Mouse (Mus musculus): ENCODE data around the gene 6430571L13Rik. TPM values are rescaled to one million over a fixed set of nuclear protein-coding genes. Genes with fewer than 3 reads are reported as not detected.
A peak's percentile ranks its signal among the peaks of the same experiment; 100 is the strongest.

The 6430571L13Rik gene
- polyA plus RNA-seq, 1 experiment from 2014 or later = 11.2 TPM

DNA sequence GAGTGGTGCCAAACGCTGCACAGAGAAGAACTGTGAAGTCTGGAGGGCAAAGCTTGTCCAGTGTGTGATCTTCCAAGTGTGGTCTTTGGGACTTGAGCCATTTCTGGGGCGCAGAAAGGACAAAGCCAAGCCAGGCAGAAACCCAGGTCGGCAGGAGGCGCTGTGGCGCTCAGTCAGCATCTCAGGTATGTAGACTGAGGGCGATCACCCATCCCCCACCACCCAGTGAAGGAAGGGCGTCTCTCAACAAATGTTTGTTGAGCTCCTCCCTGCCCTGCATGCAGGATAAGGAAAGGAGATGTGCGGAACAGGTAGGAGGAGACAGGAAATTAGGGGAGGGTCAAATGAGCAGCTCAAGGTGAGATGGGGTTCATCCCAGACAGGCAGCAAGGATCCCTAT lies 34.2 kb downstream of the 6430571L13Rik start:
- Histone ChIP-seq H3K36me3 (ENCODE audit: control insufficient read depth, insufficient read depth, low read length) (no peaks in the 10 kb centered on the region), H3K9ac (ENCODE audit: low read depth, low read length) (no peak overlapping the region), H3K9me3 (replicated peaks; ENCODE audit: control insufficient read depth, low read length, poor library complexity, severe bottlenecking) (no peaks in the 10 kb centered on the region), H3K4me1 (ENCODE audit: control insufficient read depth, insufficient read depth, low read length) (peaks cover 13% of the 10 kb centered on the region), H3K27ac (ENCODE audit: low read length) (no peak overlapping the region), H3K27me3 (ENCODE audit: control insufficient read depth, insufficient read depth, low read depth, low read length) (no peaks in the 10 kb centered on the region; the same call in 1 of the 2 replicates), H3K4me3 (ENCODE audit: low read depth, low read length) (no peak overlapping the region), H3K4me2 (ENCODE audit: low read length) (no peak overlapping the region)
- no peak for ATAC-seq
- 6% methylated on average over 8 of the region's 8 CpGs for WGBS

DNA sequence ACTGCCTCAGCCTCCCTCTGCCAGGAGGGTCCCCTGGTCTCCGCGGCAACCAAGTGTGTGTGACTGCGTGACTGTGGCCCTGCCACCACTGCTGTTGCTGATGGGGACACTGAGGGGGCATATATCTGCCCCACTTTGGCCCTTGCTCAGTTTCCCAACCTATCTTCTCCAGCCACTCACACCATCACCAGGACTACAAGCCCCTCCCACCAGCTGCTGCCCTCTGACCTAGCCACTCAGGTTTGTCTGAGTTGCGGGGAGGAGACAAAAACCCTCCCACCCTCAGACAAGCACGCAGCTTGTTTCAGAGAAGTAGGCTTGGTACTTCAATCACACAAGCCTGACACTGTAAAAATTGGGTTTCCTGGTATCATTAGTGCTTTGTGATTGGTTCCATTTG lies 35.0 kb downstream of the 6430571L13Rik start:
- H3K4me3 ChIP-seq (ENCODE audit: low read depth, low read length) = no peak overlapping the region
- no peak overlapping the region for H3K9ac ChIP-seq (ENCODE audit: low read depth, low read length)
- 11% methylated on average over 5 of the region's 5 CpGs for WGBS

DNA sequence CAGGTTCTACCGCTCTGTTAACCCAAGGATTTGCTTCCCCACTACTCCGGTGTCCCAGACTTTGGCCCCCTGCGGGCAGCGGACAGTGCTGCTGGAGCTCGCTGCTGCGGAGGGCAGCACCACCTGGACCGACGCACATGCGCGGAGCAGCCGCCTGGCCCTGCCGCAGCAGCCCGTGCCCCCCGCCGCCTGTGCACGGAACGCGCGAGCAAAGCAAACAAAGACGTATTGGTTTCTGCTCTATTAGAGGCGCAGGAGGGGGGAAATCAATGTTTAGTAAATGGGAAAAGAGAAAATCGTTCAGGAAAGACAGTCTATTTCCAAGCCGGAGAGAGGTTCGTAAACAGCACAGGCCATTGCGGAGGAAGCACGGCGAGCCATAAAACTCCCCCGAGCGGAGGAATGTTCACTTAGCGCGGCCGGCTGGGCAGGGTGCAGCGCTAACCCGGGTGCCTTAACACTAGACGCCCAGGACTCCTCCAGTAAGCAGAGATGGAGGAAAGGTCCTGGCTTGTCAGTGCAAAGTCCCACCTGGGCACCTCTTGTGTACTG lies 37.6 kb downstream of the 6430571L13Rik start:
- Histone ChIP-seq H3K9ac (ENCODE audit: low read depth, low read length) (peak overlapping the region; percentile 65), H3K9me3 (replicated peaks; ENCODE audit: control insufficient read depth, low read length, poor library complexity, severe bottlenecking) (no peaks in the 10 kb centered on the region), H3K27me3 (ENCODE audit: control insufficient read depth, insufficient read depth, low read depth, low read length) (peaks cover 3% of the 10 kb centered on the region; the same call in 1 of the 2 replicates), H3K4me2 (ENCODE audit: low read length) (peak overlapping the region; percentile 71), H3K4me1 (ENCODE audit: control insufficient read depth, insufficient read depth, low read length) (peaks cover 13% of the 10 kb centered on the region), H3K4me3 (ENCODE audit: low read depth, low read length) (peak overlapping the region; percentile 40), H3K36me3 (ENCODE audit: control insufficient read depth, insufficient read depth, low read length) (no peaks in the 10 kb centered on the region), H3K27ac (ENCODE audit: low read length) (peak overlapping the region; percentile 79)
- ATAC-seq = peak; percentile 75; the same call in 1 of the 2 replicates
- WGBS = 0% methylated on average over 35 of the region's 35 CpGs

More for the DNA sequence above, 35.0 kb downstream of the 6430571L13Rik start:
- no peak overlapping the region for H3K4me2 ChIP-seq (ENCODE audit: low read length)
- no peaks in the 10 kb centered on the region; the same call in 1 of the 2 replicates for H3K27me3 ChIP-seq (ENCODE audit: control insufficient read depth, insufficient read depth, low read depth, low read length)
- ATAC-seq = no peak
- peaks cover 9% of the 10 kb centered on the region for H3K4me1 ChIP-seq (ENCODE audit: control insufficient read depth, insufficient read depth, low read length)
- no peaks in the 10 kb centered on the region for H3K9me3 ChIP-seq (replicated peaks; ENCODE audit: control insufficient read depth, low read length, poor library complexity, severe bottlenecking)
- H3K36me3 ChIP-seq (ENCODE audit: control insufficient read depth, insufficient read depth, low read length) = no peaks in the 10 kb centered on the region
- no peak overlapping the region for H3K27ac ChIP-seq (ENCODE audit: low read length)

DNA sequence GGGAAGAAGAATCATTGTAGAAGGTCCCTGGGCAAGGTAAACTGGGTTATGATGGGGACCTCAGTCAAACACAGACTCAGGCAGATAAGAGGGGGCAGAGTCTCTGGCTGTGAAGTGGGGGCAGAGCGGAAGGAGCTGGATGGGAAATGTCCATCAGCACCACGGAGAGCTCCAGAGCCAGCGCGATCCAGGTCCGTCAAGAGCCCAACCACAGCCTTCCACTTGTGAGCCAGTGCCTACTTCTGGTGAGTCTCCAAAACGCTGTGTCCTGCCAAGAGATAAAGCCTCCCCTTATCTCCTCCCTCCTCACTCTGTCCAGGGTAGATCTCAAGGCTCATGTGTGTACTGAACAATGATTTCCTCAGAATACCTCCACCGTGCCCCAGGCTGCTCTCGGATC lies 41.3 kb downstream of the 6430571L13Rik start:
- ATAC-seq = no peak

DNA sequence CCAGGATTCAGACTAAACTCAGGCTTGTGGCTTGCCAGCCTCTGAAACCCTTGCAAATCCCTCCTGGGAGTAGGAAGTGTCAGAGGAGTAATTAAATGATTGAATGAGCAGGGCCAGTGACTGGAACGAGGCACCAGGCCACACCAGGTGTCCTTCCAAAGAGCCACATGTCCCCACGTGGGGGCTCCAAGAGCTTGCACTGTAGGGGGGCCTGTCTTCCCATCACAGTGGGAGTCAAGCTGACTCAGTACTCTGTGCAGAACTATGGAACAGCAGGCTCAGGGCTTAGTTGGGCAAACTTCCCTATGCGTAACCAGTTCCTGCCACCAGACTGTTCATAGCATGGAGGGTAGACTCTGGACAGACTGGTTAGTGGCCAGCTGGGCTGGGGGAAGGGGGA lies 44.0 kb downstream of the 6430571L13Rik start:
- Histone ChIP-seq H3K9me3 (replicated peaks; ENCODE audit: control insufficient read depth, low read length, poor library complexity, severe bottlenecking) (no peaks in the 10 kb centered on the region), H3K4me3 (ENCODE audit: low read depth, low read length) (no peak overlapping the region), H3K27ac (ENCODE audit: low read length) (no peak overlapping the region), H3K36me3 (ENCODE audit: control insufficient read depth, insufficient read depth, low read length) (no peaks in the 10 kb centered on the region), H3K4me1 (ENCODE audit: control insufficient read depth, insufficient read depth, low read length) (peaks cover 4% of the 10 kb centered on the region; the same call in 1 of the 2 replicates), H3K9ac (ENCODE audit: low read depth, low read length) (no peak overlapping the region), H3K4me2 (ENCODE audit: low read length) (no peak overlapping the region), H3K27me3 (ENCODE audit: control insufficient read depth, insufficient read depth, low read depth, low read length) (peaks cover 6% of the 10 kb centered on the region)
- WGBS = 25% methylated on average over 3 of the region's 3 CpGs
- no peak for ATAC-seq

More for the DNA sequence above, 41.3 kb downstream of the 6430571L13Rik start:
- Histone ChIP-seq H3K27ac (ENCODE audit: low read length) (no peak overlapping the region), H3K9me3 (replicated peaks; ENCODE audit: control insufficient read depth, low read length, poor library complexity, severe bottlenecking) (no peaks in the 10 kb centered on the region), H3K4me1 (ENCODE audit: control insufficient read depth, insufficient read depth, low read length) (peaks cover 13% of the 10 kb centered on the region), H3K27me3 (ENCODE audit: control insufficient read depth, insufficient read depth, low read depth, low read length) (peaks cover 6% of the 10 kb centered on the region; the same call in 1 of the 2 replicates), H3K36me3 (ENCODE audit: control insufficient read depth, insufficient read depth, low read length) (no peaks in the 10 kb centered on the region), H3K9ac (ENCODE audit: low read depth, low read length) (no peak overlapping the region), H3K4me2 (ENCODE audit: low read length) (no peak overlapping the region), H3K4me3 (ENCODE audit: low read depth, low read length) (no peak overlapping the region)
- WGBS = 14% methylated on average over 8 of the region's 8 CpGs

DNA sequence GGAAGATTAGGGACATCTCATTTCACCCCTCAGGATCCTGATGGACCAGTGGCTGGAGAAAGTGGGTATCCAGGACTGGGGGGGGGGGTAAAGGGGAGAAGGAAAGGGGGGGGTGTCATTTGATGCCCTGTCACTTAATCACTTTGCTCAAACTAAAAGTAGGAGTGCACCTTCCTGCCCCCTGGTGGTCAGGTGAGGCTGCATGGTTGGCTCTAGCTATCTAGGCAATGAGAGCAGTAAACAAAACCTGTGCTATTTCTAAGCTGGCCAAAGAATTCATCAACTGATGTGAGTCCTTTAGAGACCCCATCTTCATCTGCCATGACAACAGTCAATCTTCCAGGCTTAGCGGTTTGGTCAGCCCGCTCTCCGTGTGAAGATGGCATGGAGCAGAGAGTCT lies 46.3 kb downstream of the 6430571L13Rik start:
- 57% methylated on average over 3 of the region's 3 CpGs for WGBS
- ATAC-seq = no peak
- no peaks in the 10 kb centered on the region for H3K9me3 ChIP-seq (replicated peaks; ENCODE audit: control insufficient read depth, low read length, poor library complexity, severe bottlenecking)
- no peak overlapping the region for H3K4me2 ChIP-seq (ENCODE audit: low read length)
- H3K27me3 ChIP-seq (ENCODE audit: control insufficient read depth, insufficient read depth, low read depth, low read length) = peaks cover 4% of the 10 kb centered on the region
- no peak overlapping the region for H3K27ac ChIP-seq (ENCODE audit: low read length)
- no peaks in the 10 kb centered on the region for H3K36me3 ChIP-seq (ENCODE audit: control insufficient read depth, insufficient read depth, low read length)
- H3K9ac ChIP-seq (ENCODE audit: low read depth, low read length) = no peak overlapping the region
- peaks cover 5% of the 10 kb centered on the region; the same call in 1 of the 2 replicates for H3K4me1 ChIP-seq (ENCODE audit: control insufficient read depth, insufficient read depth, low read length)
- no peak overlapping the region for H3K4me3 ChIP-seq (ENCODE audit: low read depth, low read length)

DNA sequence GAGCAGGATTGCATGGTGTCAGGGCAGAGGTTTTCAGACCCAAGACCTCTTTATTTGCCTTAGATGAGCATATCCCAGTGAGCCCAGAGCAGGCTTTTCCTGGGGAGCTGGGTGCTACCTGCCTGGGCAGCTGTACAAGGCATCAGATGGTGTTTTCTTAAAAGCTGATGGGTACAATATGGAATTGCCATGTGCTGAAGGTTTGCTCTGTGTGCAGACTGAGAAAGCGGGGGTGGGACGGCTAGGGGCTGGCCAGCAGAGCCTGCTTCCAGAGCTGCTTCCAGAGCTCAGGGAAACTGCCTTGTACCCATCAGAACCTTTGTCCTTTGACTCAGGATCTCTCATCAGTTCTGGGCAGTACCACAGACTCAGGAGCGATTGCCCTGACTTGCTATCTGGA lies 47.3 kb downstream of the 6430571L13Rik start:
- peaks cover 2% of the 10 kb centered on the region; the same call in 1 of the 2 replicates for H3K4me1 ChIP-seq (ENCODE audit: control insufficient read depth, insufficient read depth, low read length)
- H3K9me3 ChIP-seq (replicated peaks; ENCODE audit: control insufficient read depth, low read length, poor library complexity, severe bottlenecking) = no peaks in the 10 kb centered on the region
- no peaks in the 10 kb centered on the region for H3K36me3 ChIP-seq (ENCODE audit: control insufficient read depth, insufficient read depth, low read length)
- H3K4me2 ChIP-seq (ENCODE audit: low read length) = no peak overlapping the region
- no peak overlapping the region for H3K27ac ChIP-seq (ENCODE audit: low read length)
- peaks cover 2% of the 10 kb centered on the region for H3K27me3 ChIP-seq (ENCODE audit: control insufficient read depth, insufficient read depth, low read depth, low read length)
- no peak overlapping the region for H3K9ac ChIP-seq (ENCODE audit: low read depth, low read length)
- no peak overlapping the region for H3K4me3 ChIP-seq (ENCODE audit: low read depth, low read length)
- WGBS = 93% methylated on average over 3 of the region's 3 CpGs
- no peak for ATAC-seq

DNA sequence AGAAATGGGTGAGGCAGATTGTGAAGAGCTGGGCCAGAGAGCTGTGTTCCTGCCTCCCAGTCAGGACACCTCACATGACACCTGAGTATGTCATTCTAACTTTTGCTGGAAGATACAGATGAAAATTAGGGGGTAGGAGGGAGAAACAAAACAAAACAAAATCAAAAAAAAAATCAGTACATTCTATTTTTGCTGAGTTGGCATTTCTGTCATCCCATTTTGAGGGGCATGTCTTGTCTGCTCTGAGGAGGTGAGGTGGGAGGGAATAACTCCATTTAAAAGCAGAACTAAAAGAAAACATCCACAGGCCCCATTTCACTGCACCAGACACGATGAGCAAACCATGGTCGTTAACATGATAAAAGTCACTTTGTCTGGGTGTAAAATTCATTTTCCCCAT lies 47.9 kb downstream of the 6430571L13Rik start:
- H3K27ac ChIP-seq (ENCODE audit: low read length) = no peak overlapping the region

DNA sequence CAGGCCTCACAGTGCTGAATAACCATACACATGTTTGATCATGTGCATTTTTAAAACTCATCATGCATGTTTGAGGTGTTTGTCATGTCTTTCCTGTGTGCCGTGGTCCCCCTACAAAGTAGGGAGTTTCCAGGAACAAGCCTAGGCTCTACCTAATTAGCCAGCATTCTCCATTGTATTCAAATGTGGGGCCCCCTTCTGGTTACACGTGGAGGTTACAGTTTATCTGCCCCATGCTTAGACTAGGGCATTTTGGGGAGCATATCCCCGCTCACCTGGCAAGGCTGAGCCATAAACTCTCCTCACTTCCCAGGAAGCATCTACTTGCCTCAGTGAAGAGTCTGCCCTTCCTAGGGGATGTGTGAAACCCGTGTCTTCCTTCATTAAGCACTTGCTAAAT lies 56.0 kb downstream of the 6430571L13Rik start:
- H3K4me3 ChIP-seq (ENCODE audit: low read depth, low read length) = no peak overlapping the region
- H3K27me3 ChIP-seq (ENCODE audit: control insufficient read depth, insufficient read depth, low read depth, low read length) = no peaks in the 10 kb centered on the region
- ATAC-seq = no peak
- H3K27ac ChIP-seq (ENCODE audit: low read length) = no peak overlapping the region
- H3K9ac ChIP-seq (ENCODE audit: low read depth, low read length) = no peak overlapping the region
- H3K36me3 ChIP-seq (ENCODE audit: control insufficient read depth, insufficient read depth, low read length) = no peaks in the 10 kb centered on the region
- no peak overlapping the region for H3K4me2 ChIP-seq (ENCODE audit: low read length)
- H3K9me3 ChIP-seq (replicated peaks; ENCODE audit: control insufficient read depth, low read length, poor library complexity, severe bottlenecking) = no peaks in the 10 kb centered on the region
- 39% methylated on average over 4 of the region's 4 CpGs for whole genome bisulfite sequencing
- peaks cover 10% of the 10 kb centered on the region; the same call in 1 of the 2 replicates for H3K4me1 ChIP-seq (ENCODE audit: control insufficient read depth, insufficient read depth, low read length)

More for the DNA sequence above, 47.9 kb downstream of the 6430571L13Rik start:
- H3K4me2 ChIP-seq (ENCODE audit: low read length) = no peak overlapping the region
- H3K4me1 ChIP-seq (ENCODE audit: control insufficient read depth, insufficient read depth, low read length) = peaks cover 2% of the 10 kb centered on the region; the same call in 1 of the 2 replicates
- ATAC-seq = no peak
- WGBS = 38% methylated on average over 2 of the region's 2 CpGs
- H3K36me3 ChIP-seq (ENCODE audit: control insufficient read depth, insufficient read depth, low read length) = no peaks in the 10 kb centered on the region
- no peak overlapping the region for H3K9ac ChIP-seq (ENCODE audit: low read depth, low read length)
- H3K4me3 ChIP-seq (ENCODE audit: low read depth, low read length) = no peak overlapping the region
- H3K9me3 ChIP-seq (replicated peaks; ENCODE audit: control insufficient read depth, low read length, poor library complexity, severe bottlenecking) = no peaks in the 10 kb centered on the region
- H3K27me3 ChIP-seq (ENCODE audit: control insufficient read depth, insufficient read depth, low read depth, low read length) = peaks cover 2% of the 10 kb centered on the region
